Mouse (Mus musculus): Measurements from ENCODE around the gene Ralgps1.

GRCm38 (mm10) chr2:33187874-33188273 lies 183.4 kb downstream of the Ralgps1 start:
- TF ChIP-seq POLR2A (IDR thresholded peaks at IDR 0.05; ENCODE audit: control insufficient read depth, extremely low read depth, insufficient read depth, low read length, poor library complexity) (no peak), CTCF (IDR thresholded peaks at IDR 0.05; ENCODE audit: borderline replicate concordance, control insufficient read depth, extremely low read depth, insufficient read depth, low read length, poor library complexity) (no peak)

All from thymus, adult 2 months (tissue).